Mouse (Mus musculus) ES-E14 (cell line): ENCODE data around the gene Srrd.

Experiments used
- CHD2 ChIP-seq: IDR thresholded peaks from 2 replicates; pipeline ENCODE4 v1.6.1; 2014; ENCODE audit warnings: mild to moderate bottlenecking, low read depth, low read length, inconsistent platforms
- HCFC1 ChIP-seq: IDR thresholded peaks from 2 replicates; pipeline ENCODE4 v1.6.1; 2012; ENCODE audit warnings: low read length, inconsistent platforms, borderline replicate concordance; ENCODE audit not compliant: insufficient read depth
- MAFK ChIP-seq: IDR thresholded peaks from 2 replicates; pipeline ENCODE4 v1.6.1; 2014; ENCODE audit warnings: mild to moderate bottlenecking, low read depth, low read length, inconsistent platforms; ENCODE audit not compliant: insufficient read depth
- ZC3H11A ChIP-seq: IDR thresholded peaks from 2 replicates; pipeline ENCODE4 v1.6.1; 2012; ENCODE audit warnings: low read depth, mild to moderate bottlenecking, inconsistent platforms, low read length, borderline replicate concordance
- ZNF384 ChIP-seq: IDR thresholded peaks from 2 replicates; pipeline ENCODE4 v1.6.1; 2012; ENCODE audit warnings: low read depth, low read length, inconsistent platforms

- TF ChIP-seq ZC3H11A (no peak), HCFC1 (no peak), MAFK (no peak), CHD2 (no peak), ZNF384 (no peak)
Measured at GRCm38 (mm10) chr5:112389352-112389751, 46.5 kb upstream of the Srrd start.
